Mouse (Mus musculus): ENCODE results near the gene Zfp775. TPM values are rescaled to one million over a fixed set of nuclear protein-coding genes. Genes with fewer than 3 reads are reported as not detected.

Gene Zfp775
- polyA plus RNA-seq, 1 experiment: 1.8 TPM

- Histone ChIP-seq H3K27me3 (ENCODE audit: control insufficient read depth, insufficient read depth, insufficient read length) (no peaks in the 10 kb centered on the region), H3K36me3 (ENCODE audit: control insufficient read depth, insufficient read depth) (peaks cover 31% of the 10 kb centered on the region), H3K4me3 (ENCODE audit: insufficient read depth, poor library complexity, severe bottlenecking) (no peak overlapping the region), H3K79me3 (ENCODE audit: low read depth) (peaks cover 8% of the 10 kb centered on the region), H3K79me2 (ENCODE audit: control insufficient read depth, insufficient read depth) (peaks cover 24% of the 10 kb centered on the region), H3ac (ENCODE audit: control insufficient read depth, insufficient read length, low read depth) (no peak overlapping the region)
- TF ChIP-seq FOSL1 (IDR thresholded peaks at IDR 0.05; ENCODE audit: insufficient read depth, low read length, poor library complexity, severe bottlenecking) (no peak), USF1 (IDR thresholded peaks at IDR 0.05; ENCODE audit: low read depth) (no peak), CTCF (IDR thresholded peaks at IDR 0.05; ENCODE audit: control insufficient read depth, insufficient read depth, insufficient read length) (no peak), MAX (IDR thresholded peaks at IDR 0.05) (no peak), MYOG (IDR thresholded peaks at IDR 0.05; ENCODE audit: control insufficient read depth, extremely low read depth, insufficient read length) (no peak), CEBPB (IDR thresholded peaks at IDR 0.05; ENCODE audit: low read depth) (no peak), MYOD1 (IDR thresholded peaks at IDR 0.05; ENCODE audit: control insufficient read depth, insufficient read length, low read depth) (no peak)
Observed at GRCm38 (mm10) chr6:48600594-48600993, 1.3 kb upstream of the Zfp775 start.

GRCm38 (mm10) chr6:48602080-48602741 lies 348 bp downstream of the Zfp775 start:
- peak overlapping the region; percentile 55 for H3K4me3 ChIP-seq (ENCODE audit: insufficient read depth, poor library complexity, severe bottlenecking)
- no peak for TF ChIP-seq MYOD1 (IDR thresholded peaks at IDR 0.05; ENCODE audit: control insufficient read depth, insufficient read length, low read depth)

GRCm38 (mm10) chr6:48608124-48608523 lies 6.3 kb downstream of the Zfp775 start:
- Histone ChIP-seq H3ac (ENCODE audit: control insufficient read depth, insufficient read length, low read depth) (no peak overlapping the region), H3K79me3 (ENCODE audit: low read depth) (no peaks in the 10 kb centered on the region), H3K36me3 (ENCODE audit: control insufficient read depth, insufficient read depth) (no peaks in the 10 kb centered on the region), H3K79me2 (ENCODE audit: control insufficient read depth, insufficient read depth) (no peaks in the 10 kb centered on the region), H3K27me3 (ENCODE audit: control insufficient read depth, insufficient read depth, insufficient read length) (no peaks in the 10 kb centered on the region), H3K4me3 (ENCODE audit: insufficient read depth, poor library complexity, severe bottlenecking) (no peak overlapping the region)
- TF ChIP-seq FOSL1 (IDR thresholded peaks at IDR 0.05; ENCODE audit: insufficient read depth, low read length, poor library complexity, severe bottlenecking): no peak
- no peak for TF ChIP-seq MAX (IDR thresholded peaks at IDR 0.05)
- no peak for TF ChIP-seq MYOD1 (IDR thresholded peaks at IDR 0.05; ENCODE audit: control insufficient read depth, insufficient read length, low read depth)
- no peak for TF ChIP-seq MYOG (IDR thresholded peaks at IDR 0.05; ENCODE audit: control insufficient read depth, extremely low read depth, insufficient read length)
- no peak for TF ChIP-seq CTCF (IDR thresholded peaks at IDR 0.05; ENCODE audit: control insufficient read depth, insufficient read depth, insufficient read length)
- TF ChIP-seq USF1 (IDR thresholded peaks at IDR 0.05; ENCODE audit: low read depth): no peak
- TF ChIP-seq CEBPB (IDR thresholded peaks at IDR 0.05; ENCODE audit: low read depth): no peak

More at GRCm38 (mm10) chr6:48602080-48602741, 348 bp downstream of the Zfp775 start:
- Histone ChIP-seq H3K79me3 (ENCODE audit: low read depth) (peaks cover 2% of the 10 kb centered on the region), H3K27me3 (ENCODE audit: control insufficient read depth, insufficient read depth, insufficient read length) (no peaks in the 10 kb centered on the region), H3K79me2 (ENCODE audit: control insufficient read depth, insufficient read depth) (peaks cover 8% of the 10 kb centered on the region), H3K36me3 (ENCODE audit: control insufficient read depth, insufficient read depth) (peaks cover 16% of the 10 kb centered on the region), H3ac (ENCODE audit: control insufficient read depth, insufficient read length, low read depth) (peak overlapping the region; percentile 62)

GRCm38 (mm10) chr6:48609512-48609911 lies 7.6 kb downstream of the Zfp775 start:
- TF ChIP-seq USF1 (IDR thresholded peaks at IDR 0.05; ENCODE audit: low read depth) (no peak), CEBPB (IDR thresholded peaks at IDR 0.05; ENCODE audit: low read depth) (no peak), CTCF (IDR thresholded peaks at IDR 0.05; ENCODE audit: control insufficient read depth, insufficient read depth, insufficient read length) (no peak), FOSL1 (IDR thresholded peaks at IDR 0.05; ENCODE audit: insufficient read depth, low read length, poor library complexity, severe bottlenecking) (no peak), MYOG (IDR thresholded peaks at IDR 0.05; ENCODE audit: control insufficient read depth, extremely low read depth, insufficient read length) (no peak), MYOD1 (IDR thresholded peaks at IDR 0.05; ENCODE audit: control insufficient read depth, insufficient read length, low read depth) (no peak), MAX (IDR thresholded peaks at IDR 0.05) (no peak)
- Histone ChIP-seq H3K4me3 (ENCODE audit: insufficient read depth, poor library complexity, severe bottlenecking) (no peak overlapping the region), H3K79me2 (ENCODE audit: control insufficient read depth, insufficient read depth) (no peaks in the 10 kb centered on the region), H3K36me3 (ENCODE audit: control insufficient read depth, insufficient read depth) (no peaks in the 10 kb centered on the region), H3ac (ENCODE audit: control insufficient read depth, insufficient read length, low read depth) (no peak overlapping the region), H3K79me3 (ENCODE audit: low read depth) (no peaks in the 10 kb centered on the region), H3K27me3 (ENCODE audit: control insufficient read depth, insufficient read depth, insufficient read length) (no peaks in the 10 kb centered on the region)

- Histone ChIP-seq H3ac (ENCODE audit: control insufficient read depth, insufficient read length, low read depth) (no peak overlapping the region), H3K36me3 (ENCODE audit: control insufficient read depth, insufficient read depth) (no peaks in the 10 kb centered on the region), H3K79me2 (ENCODE audit: control insufficient read depth, insufficient read depth) (no peaks in the 10 kb centered on the region), H3K27me3 (ENCODE audit: control insufficient read depth, insufficient read depth, insufficient read length) (no peaks in the 10 kb centered on the region), H3K79me3 (ENCODE audit: low read depth) (no peaks in the 10 kb centered on the region), H3K4me3 (ENCODE audit: insufficient read depth, poor library complexity, severe bottlenecking) (no peak overlapping the region)
- TF ChIP-seq MYOG (IDR thresholded peaks at IDR 0.05; ENCODE audit: control insufficient read depth, extremely low read depth, insufficient read length) (no peak), USF1 (IDR thresholded peaks at IDR 0.05; ENCODE audit: low read depth) (no peak), CTCF (IDR thresholded peaks at IDR 0.05; ENCODE audit: control insufficient read depth, insufficient read depth, insufficient read length) (no peak)
Observed at GRCm38 (mm10) chr6:48610657-48611056, 8.8 kb downstream of the Zfp775 start.

- no peak for TF ChIP-seq MYOD1 (IDR thresholded peaks at IDR 0.05; ENCODE audit: control insufficient read depth, insufficient read length, low read depth)
- TF ChIP-seq FOSL1 (IDR thresholded peaks at IDR 0.05; ENCODE audit: insufficient read depth, low read length, poor library complexity, severe bottlenecking): no peak
- no peak for TF ChIP-seq CTCF (IDR thresholded peaks at IDR 0.05; ENCODE audit: control insufficient read depth, insufficient read depth, insufficient read length)
- no peak for TF ChIP-seq USF1 (IDR thresholded peaks at IDR 0.05; ENCODE audit: low read depth)
- TF ChIP-seq CEBPB (IDR thresholded peaks at IDR 0.05; ENCODE audit: low read depth): no peak
- TF ChIP-seq MYOG (IDR thresholded peaks at IDR 0.05; ENCODE audit: control insufficient read depth, extremely low read depth, insufficient read length): no peak
- no peak for TF ChIP-seq MAX (IDR thresholded peaks at IDR 0.05)
- no peaks in the 10 kb centered on the region for H3K79me3 ChIP-seq (ENCODE audit: low read depth)
- no peak overlapping the region for H3K4me3 ChIP-seq (ENCODE audit: insufficient read depth, poor library complexity, severe bottlenecking)
- H3K36me3 ChIP-seq (ENCODE audit: control insufficient read depth, insufficient read depth): no peaks in the 10 kb centered on the region
- no peaks in the 10 kb centered on the region for H3K27me3 ChIP-seq (ENCODE audit: control insufficient read depth, insufficient read depth, insufficient read length)
- H3K79me2 ChIP-seq (ENCODE audit: control insufficient read depth, insufficient read depth): no peaks in the 10 kb centered on the region
- no peak overlapping the region for H3ac ChIP-seq (ENCODE audit: control insufficient read depth, insufficient read length, low read depth)
Observed at GRCm38 (mm10) chr6:48613464-48613863, 11.6 kb downstream of the Zfp775 start.

Measured in C2C12 (cell line).